Comparison of ENCODE assay signal across 8 mouse cellular contexts in genomic region chr1:187997584-187998338, GRCm38 (mm10).
DNase-seq lines count a peak whose midpoint lies in the region; ATAC-seq and TF ChIP-seq lines count a peak whose summit lies in the region.

No protein-coding gene starts in this region.

- TF ChIP-seq EP300 in lung, postnatal 0 days (IDR thresholded peaks at IDR 0.05) = no peak

- TF ChIP-seq CTCF in lung, postnatal 0 days (IDR thresholded peaks at IDR 0.05) = no peak

- no peaks in the 10 kb centered on the region for H3K9me3 ChIP-seq in hindbrain, embryonic 13.5 days
- H3K9me3 ChIP-seq in lung, postnatal 0 days (ENCODE audit: low read length) = no peaks in the 10 kb centered on the region

- peak; percentile 97 for ATAC-seq in hindbrain, embryonic 13.5 days (ENCODE audit: low FRiP score)
- ATAC-seq in lung, postnatal 0 days = peak; percentile 96

- peak overlapping the region; percentile 52; the same call in 1 of the 2 replicates for H3K27ac ChIP-seq in hindbrain, embryonic 13.5 days
- H3K27ac ChIP-seq in lung, postnatal 0 days (ENCODE audit: low read length) = no peak overlapping the region

- H3K27me3 ChIP-seq in hindbrain, embryonic 13.5 days = no peaks in the 10 kb centered on the region
- H3K27me3 ChIP-seq in lung, postnatal 0 days (replicated peaks; ENCODE audit: insufficient read depth, low read length) = no peaks in the 10 kb centered on the region

- DNase-seq in R1 (ENCODE audit: low read depth, low spot score) (peak; percentile 56), adipocyte (ENCODE audit: low spot score) (no peak)
- DNase-seq in cerebellum, postnatal 36 days = peak; percentile 72 to 79
- peak; percentile 38 for DNase-seq in gastrocnemius, adult 18-20 months (ENCODE audit: low spot score)
- DNase-seq in left cerebral cortex, adult 11 months (ENCODE audit: low spot score) = peak; percentile 19
- peak; percentile 71 for DNase-seq in lung, postnatal 0 days (ENCODE audit: low spot score)
- peak; percentile 72 for DNase-seq in ovary, postnatal 36 days (ENCODE audit: low spot score)

- H3K36me3 ChIP-seq in hindbrain, embryonic 13.5 days = no peaks in the 10 kb centered on the region
- no peaks in the 10 kb centered on the region for H3K36me3 ChIP-seq in lung, postnatal 0 days (ENCODE audit: insufficient read depth, low read length)

- 1% methylated on average over 39 of the region's 39 CpGs for WGBS in hindbrain, embryonic 13.5 days
- WGBS in lung, postnatal 0 days = under 1% methylated on average over 39 of the region's 39 CpGs

- H3K4me3 ChIP-seq in hindbrain, embryonic 13.5 days = peak overlapping the region; percentile 48
- peak overlapping the region; percentile 40 for H3K4me3 ChIP-seq in lung, postnatal 0 days (ENCODE audit: low read depth, low read length)

- peak overlapping the region; percentile 80 for H3K4me2 ChIP-seq in hindbrain, embryonic 13.5 days
- H3K4me2 ChIP-seq in lung, postnatal 0 days (replicated peaks; ENCODE audit: low read depth, low read length) = peak overlapping the region; percentile 79

- peak overlapping the region; percentile 65 for H3K9ac ChIP-seq in hindbrain, embryonic 13.5 days
- no peak overlapping the region for H3K9ac ChIP-seq in lung, postnatal 0 days (replicated peaks; ENCODE audit: low read depth)

- peaks cover 13% of the 10 kb centered on the region for H3K4me1 ChIP-seq in hindbrain, embryonic 13.5 days (replicated peaks)
- peaks cover 7% of the 10 kb centered on the region; the same call in 1 of the 2 replicates for H3K4me1 ChIP-seq in lung, postnatal 0 days (ENCODE audit: insufficient read depth, low read depth, low read length)
